Mouse (Mus musculus) T-cell, adult 2 months (primary cell): Measurements from ENCODE around the gene Myo3b.

ENCODE experiments used
- DNase-seq: peaks from one replicate; pipeline ENCODE4 v3.0.0; 2022; ENCODE audit warnings: low spot score

Myo3b gene

DNA sequence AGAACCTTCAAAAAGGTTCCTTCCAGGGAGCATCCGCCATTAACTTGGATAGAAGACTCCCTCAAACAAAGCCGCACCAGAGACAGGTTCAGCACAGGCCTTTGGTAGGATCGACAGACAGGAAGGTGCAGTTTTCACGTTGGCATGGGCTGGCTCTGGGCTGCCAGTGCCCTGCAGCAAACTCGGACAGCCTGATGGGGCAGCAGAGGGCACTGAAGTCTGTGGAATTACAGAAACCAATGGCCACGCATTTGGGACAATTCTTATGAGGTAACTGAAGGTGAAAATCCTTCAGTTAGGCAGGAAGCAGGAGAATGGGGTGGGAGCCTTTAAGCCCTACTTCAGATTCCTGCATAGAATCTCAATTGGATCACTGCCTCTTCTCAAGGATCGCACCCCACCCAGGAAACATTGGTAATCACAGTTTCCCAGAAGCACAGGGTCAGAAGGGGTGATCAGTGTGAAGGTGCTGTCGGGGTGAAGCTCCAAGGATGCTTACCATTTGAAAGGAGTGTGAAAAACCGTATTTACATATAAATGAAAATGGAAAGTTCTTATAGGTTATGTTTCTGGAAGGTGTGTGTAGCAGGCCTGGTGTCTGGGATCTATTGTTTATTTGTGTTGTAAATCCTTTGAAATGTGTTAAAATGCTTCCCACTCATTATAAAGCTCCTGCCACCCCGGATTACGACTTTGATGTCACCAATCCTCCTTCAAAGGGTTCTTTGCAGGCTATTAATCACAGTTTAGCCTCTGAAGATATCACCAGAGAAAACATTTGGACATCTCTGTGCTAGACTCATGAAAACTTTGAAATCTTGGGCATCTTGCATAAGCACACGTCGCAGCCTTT is 239.7 kb downstream of the Myo3b start:
- DNase-seq, result no peak

DNA sequence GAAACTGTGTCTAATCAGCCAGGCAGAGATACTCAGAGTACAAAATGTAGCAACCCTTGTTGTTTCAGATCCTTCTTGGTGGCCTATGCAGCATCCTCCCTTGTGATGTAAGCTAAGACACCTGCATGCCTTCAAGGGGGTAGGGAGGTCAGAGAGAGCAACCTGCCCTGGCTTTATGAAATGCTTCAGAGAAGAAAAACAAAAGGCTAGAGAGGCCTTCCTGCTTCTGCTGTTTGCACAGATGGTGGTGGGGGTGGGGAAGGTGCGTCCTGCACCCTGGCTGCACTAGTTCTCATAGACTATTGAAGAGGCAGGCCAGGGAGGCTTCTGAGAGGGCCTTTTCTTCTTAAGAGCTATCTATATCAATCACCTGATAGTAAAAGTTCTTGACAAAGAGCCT is 245.2 kb downstream of the Myo3b start:
- DNase-seq, result no peak

DNA sequence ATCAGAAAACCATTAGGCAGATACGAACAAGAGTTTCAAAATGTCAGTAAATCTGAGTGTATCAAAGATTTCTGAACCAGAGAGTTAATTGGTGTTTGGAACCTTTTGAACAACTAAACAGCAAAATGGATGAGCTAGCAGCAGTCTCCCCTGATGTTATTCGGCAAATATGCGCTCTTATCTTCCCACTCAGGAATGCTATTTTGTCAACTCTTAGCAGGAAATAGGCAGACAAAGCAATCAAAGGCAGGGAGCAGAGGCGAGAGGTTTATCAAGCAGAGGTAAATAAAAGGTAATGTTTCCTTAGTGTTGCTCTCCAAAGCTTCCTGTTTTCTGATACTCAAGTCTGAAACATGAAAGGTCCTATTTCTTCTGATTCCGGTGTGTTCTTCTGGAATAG is 252.1 kb downstream of the Myo3b start:
- no peak for DNase-seq

DNA sequence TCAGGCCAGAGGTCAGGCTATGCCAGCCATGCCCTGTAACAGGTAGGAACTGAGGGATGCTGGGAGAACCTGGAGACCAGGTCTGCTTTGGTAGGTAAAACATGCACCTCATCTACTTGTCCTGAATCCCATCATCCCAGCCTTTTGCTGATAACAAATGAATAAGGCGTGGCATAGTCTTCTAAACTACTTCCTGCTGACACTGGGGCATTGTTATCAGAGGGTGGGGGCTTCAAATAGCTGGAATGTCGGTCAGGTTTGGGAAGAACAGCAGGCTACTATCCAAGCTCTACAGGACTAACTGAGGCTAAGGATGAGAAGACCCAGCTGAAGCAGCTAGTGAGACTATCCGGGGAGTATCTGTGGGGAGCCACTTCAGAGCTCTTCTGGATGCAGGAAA is 253.8 kb downstream of the Myo3b start:
- no peak for DNase-seq

DNA sequence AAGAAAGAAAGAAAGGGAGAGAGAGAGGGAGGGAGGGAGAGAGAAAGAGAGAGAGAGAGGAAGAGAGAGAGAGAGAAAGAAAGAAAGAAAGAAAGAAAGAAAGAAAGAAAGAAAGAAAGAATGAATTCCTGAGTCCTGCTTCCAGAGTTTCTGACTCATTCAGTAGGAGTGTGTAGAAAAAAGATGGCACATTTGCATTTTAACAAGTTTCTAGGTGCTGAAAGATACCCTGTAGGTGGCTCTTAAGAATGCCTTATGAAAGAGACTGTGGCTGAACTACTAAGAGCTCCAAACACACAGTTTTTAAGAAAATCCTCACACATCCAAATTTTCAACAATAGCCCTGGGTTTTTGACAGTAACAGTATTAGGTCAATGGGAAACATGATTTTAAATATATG is 264.0 kb downstream of the Myo3b start:
- DNase-seq, result no peak

DNA sequence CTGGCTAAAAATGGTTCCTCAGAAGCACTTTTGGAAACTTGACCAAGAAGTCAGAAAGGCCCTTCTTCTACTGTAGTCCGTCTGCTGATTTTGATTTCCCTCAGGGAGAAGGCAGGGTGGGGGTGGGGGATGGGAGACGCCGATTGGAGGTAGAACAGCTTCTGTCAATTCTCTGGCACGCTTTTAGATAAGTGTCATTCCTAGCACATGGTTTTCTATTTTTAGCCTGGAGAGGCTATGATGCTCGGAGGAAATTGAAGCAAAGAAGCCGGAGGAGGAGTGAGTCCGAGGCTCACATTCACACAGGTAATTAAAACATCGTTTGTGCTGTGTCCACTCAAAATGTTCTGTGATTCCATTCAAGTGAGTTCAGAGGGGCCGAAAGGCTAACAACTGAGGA is 276.2 kb downstream of the Myo3b start:
- DNase-seq, result no peak

DNA sequence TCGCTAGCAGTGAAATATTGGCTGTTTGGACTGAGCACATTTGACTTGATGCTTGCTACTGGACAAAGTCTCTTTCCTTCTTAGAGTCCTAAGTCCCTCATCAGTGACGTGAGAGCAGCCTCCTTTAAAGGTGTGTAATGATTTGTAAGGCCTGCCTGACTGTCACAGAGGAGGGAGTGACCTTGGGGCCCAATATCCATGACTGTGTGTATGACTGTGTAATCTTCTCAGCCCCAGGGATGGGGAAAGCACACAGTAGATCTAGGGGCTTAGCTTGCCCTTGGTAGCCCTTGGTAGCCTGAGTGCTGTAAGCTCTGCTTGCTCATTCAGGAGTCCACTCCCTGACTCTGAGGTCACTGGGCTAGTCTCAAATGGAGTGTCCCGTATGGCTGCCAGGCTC is 276.8 kb downstream of the Myo3b start:
- DNase-seq, result no peak

DNA sequence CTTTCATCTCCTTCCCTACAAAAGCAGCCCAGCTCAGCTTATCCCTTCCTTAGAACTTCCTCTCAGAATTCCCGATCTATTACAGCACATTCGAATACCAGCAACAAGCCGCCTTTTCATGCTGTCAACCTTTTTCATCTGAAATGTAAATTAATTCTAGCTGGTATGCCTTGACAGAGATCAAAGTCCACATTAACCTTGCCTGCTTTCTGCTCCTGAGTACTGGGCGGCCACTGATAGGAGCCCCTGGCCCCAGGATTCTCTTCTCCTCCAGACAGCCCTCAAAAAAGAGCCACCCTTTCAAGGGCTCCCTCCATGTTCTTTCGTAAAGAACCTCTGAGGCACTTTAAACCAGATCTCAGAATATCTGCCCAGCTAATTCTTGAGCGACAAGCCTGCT is 278.9 kb downstream of the Myo3b start:
- no peak for DNase-seq

DNA sequence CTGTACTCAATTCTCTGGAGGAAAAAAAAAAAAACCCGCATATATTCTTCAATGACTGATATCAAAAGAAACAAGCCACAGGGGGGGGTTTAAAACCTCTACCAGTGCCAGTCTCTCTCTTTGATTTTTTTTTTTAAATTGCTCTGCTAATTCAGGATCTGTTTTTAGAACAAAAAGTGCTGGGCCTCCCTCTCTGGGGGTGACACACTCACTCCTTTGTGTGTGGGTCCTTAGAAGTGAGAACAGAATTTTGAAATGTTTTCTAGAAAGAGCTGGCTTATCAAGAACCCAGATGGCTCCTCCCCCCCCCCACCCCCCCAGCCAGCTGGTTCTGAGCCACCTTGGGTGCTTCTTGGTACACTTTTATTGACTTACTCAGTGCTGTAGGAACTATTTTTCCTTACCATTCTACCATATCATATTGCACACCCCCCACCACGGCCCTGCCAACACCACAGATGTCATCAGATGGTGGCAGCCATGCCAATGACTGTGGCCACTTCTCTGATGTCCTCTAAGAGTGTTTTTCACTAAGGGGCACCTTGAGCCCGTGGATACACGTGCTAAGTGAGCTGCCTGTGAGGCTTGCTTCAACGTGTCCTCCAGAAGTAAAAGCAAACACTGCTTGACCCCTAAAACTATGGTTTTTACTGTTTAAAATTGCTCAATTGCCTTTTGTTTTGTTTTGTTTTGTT is 280.1 kb downstream of the Myo3b start:
- DNase-seq, result no peak

DNA sequence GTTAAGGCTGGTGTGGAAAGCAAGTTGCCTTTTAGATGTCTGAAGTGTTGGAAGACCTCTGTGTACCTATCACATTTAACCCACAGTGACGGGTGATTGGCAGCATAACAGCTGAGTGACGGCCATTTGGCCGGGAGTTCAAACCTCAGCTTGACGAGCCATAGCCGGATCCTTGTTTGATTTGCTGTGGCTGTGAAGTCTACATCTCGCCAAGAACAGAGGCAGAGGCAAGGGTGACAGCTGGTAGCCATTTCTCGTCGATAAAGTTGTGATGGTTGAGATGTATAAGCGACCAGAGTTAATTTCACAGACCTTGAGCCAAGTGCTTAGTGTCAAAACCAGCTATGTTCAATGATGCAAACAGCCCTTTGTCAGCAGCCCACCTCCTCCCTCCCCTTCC is 283.8 kb downstream of the Myo3b start:
- no peak for DNase-seq

DNA sequence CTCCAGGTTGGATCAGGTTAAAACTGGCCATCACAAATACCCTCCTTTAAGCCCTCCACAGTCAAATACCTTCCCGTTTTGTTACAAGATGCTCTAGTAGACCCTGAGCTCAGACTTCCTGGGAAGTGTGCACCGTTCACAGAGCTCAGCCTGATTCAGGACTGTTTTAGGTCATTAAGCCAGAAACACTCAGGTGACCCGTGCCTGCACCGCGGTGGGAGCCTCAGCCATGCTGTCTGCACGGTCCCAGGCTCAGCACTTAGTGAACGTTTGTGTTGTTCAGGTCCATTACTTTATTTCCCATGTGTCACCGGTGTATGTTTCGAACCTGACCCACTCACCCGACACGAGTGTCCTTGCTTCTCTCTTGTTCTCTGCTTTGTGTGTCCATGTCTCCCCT is 288.7 kb downstream of the Myo3b start:
- no peak for DNase-seq

DNA sequence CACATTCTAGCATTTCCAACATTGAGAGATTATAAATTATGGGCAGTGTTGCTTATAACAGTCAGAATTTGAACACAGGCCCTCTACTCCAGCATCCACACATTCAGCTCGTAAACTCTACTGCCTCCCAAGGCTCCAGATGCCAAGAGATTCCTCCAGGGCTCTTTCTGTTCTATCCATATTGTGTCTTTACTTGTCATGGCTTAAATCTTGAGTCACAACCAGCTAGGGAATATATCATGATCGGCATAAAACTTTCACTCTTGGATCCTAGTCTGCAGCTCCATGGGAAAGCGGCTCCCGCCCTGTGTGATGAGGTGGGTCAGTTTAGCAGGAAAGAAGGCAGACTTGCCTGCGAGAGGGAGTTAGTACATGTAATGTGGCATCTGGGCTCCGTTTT is 294.0 kb downstream of the Myo3b start:
- DNase-seq, result no peak

DNA sequence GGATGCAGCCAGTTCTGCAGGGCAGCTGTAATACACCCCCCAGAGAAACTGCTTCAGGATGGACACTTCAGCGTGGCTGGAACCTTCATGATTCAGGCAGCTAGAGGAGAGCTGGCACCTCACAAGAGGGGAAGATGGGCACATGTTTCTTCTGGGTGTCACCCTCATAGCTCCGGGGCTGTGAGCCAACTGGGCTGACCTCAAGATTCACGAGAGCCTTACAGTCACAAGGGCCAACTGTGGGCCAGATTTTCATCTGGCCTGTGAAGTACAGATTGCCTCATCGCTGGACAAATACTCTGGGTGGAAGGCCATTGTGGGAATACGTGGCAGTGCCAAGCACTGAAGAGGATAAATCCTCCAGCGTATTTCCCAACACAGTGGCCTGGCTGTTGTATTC is 294.6 kb downstream of the Myo3b start:
- no peak for DNase-seq

DNA sequence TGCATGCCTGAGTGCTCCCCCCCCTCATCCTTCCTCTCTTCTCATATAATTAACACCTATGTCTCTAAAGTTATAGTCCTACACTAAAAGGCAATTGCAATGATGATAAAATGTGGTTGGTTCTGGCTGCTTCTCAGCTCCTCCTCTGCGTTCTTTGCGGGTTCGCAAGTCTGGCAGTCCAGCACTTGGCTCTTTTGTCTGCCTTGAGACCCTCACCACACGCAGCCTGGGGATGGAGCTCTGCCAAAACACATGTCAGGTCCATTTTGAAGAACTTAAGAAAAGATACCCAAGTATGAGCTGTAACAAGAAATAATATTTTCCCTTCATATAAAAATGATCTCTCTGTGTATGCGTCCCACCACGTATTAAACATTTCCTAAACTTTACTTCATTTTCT is 297.6 kb downstream of the Myo3b start:
- no peak for DNase-seq

DNA sequence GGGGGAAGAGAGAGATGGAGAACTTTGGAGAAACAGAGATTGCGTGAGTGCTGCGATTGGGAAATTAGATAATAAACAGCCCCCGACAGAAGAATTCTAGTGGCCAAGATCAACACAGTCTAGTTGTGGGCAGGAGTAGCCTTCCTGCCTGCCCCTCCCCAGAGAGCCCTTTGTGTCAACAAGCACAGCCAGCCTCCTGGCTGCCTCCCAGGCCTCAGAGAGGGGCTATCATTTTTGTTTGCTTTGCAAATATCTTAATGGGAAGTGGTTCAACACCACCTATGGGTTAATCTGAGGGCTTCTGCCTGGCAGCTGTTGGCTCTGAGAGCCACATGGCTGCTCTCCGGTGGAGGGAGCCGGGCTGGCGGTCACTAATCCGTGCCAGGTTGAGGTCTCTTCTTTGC is 298.3 kb downstream of the Myo3b start:
- DNase-seq, result no peak

DNA sequence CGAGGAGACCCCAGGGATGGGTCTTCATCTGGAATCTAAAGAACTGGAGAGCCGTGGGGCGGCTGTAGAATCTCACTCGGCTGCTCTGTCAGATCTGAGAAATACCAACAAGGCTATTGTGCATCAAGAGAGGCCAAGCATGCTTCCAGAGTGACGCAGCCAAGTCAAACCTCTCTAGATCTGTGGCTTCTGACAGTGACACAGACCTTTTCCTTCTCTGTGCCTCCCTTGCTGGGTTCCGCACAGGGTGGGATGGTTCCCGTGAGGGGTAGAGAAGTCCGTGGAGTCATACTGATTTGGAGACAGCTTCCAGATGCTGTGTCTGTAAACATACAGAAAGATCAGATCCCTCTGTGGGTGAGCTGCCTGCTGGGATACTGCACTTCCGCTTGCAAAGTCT is 298.9 kb downstream of the Myo3b start:
- no peak for DNase-seq

DNA sequence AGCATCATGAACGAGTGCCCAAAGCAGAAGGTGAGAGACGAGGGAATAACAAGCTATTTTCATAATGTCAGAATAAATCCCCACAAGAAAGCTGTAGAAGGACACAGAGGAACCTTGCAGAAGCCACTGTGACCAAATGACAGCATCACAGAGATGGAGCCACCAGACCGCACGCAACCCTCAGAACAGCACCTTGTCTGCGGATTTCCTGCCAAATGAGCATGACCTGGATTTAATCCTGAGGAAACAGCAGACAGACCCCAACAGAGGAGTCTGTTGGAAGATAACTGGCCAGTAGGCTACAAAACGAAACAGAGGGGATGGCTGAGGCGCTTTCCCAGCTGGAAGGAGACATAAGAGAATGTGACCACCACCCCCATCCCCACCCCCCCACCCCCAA is 300.1 kb downstream of the Myo3b start:
- DNase-seq, result no peak

DNA sequence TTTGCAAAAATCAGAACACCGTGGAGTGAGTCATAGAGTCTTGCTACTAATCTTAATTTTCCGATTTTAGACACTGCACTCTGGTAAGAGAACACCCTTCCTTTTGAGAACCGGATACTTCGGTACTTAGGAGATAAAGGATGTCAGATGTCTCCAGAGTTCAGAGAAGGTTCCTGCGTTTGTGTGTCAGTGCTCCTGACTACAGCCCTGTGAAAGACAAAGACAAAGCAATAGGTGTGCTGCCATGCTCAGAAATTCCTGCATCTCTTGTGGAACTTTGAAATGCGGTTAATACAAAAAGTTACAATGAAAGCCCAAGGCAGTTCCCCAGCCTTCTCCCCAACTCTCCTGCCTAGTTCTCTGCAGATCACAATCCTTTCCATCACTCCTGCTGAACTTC is 300.6 kb downstream of the Myo3b start:
- DNase-seq, result no peak

DNA sequence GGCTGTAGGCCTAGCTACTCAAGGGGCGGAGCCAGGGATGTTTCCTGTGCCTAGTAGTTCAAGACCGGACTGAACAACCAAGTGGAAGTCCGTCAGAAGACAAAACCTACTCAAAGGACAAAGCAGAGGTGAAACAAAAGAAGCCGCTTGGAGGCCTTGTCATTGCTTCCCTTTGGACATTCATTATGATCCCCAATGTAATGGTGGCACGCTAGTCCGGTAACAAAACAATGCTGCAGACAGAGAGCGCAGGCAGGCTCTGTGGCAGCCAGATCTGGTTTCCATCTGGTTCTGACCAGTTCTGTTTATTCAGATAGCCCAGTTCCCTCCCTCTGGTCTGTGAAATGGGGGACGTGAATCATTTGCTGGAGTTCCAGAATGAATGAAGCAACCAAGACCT is 301.3 kb downstream of the Myo3b start:
- no peak for DNase-seq

DNA sequence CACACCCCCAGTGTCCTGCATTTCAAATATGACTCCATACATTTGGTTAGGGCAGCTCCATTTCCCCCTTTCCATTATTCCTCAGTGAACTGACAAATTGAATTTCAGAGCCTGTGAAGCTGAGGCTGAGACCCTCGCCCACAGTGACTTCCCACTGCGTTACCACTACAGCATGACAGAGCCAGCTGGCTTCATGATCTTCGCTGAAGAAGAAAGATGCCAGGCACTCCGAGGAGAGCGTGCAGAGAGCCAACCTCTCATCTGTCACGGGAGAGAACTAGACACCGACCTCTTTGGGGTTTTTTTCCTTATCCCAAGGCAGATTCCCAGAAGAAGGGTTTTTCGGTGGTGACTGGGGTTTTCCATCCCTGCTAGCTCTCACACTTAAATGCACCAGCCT is 306.2 kb downstream of the Myo3b start:
- no peak for DNase-seq

DNA sequence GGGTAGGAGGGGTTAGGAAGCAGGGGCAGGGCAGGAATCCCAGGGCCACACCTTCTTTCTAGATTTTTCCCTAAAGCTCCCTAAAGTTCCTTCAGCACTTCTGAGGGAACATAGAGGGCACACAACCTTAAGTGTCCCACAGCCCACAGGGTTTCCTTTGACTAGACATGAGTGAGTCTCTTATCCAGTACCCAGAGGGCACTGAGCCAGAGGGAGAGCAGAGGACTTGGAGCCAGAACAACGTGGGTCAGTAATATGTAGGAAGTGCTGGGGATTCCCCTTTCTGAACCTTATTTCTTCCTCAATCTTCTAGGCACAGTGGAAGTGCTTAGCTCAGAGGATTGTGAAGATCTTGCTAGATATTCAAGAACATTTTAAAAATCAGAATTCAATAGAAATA is 308.6 kb downstream of the Myo3b start:
- DNase-seq, result no peak

DNA sequence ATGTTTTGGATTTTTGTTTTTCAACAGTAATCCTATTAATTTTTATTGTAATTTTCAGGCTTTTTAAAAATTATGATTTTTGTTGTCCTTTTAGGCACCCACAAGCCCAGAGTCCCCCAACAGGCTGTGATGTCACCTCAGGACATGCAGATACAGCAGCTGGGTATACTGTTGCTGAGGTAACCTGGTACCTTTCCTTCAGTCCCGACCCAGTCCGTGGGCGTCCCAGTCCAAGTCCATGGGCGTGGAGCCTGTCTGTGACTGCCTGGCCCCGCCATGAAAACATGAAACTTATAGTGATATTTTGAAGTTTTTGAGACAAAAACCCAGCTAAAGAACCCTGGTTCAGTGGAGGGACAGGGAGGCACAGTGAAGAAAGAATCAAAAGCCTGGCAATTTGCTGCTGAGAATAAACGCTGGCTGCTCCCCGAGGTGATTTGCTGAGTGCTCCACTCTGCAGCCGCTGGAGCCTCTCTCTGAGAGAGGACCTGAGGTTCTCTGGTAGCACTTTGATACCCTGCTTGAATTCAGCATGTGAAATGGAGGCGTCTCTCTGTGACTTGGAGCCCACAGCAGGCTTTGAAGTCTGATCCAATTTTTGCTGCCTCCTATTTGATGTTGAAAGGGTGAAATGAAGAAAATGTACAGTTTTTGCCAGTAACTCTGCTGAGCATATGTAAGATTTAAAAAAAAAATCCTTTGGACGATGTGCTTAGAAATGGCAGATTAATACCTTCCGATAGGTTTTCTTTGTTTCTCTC is 310.0 kb downstream of the Myo3b start:
- DNase-seq, result no peak
